Mouse (Mus musculus): ENCODE measurements around the gene Fkbp11. TPM values are rescaled to one million over a fixed set of nuclear protein-coding genes. Genes with fewer than 3 reads are reported as not detected.
A peak's percentile ranks its signal among the peaks of the same experiment; 100 is the strongest.

The Fkbp11 gene
- polyA plus RNA-seq, 1 experiment: 4.7 TPM

DNA sequence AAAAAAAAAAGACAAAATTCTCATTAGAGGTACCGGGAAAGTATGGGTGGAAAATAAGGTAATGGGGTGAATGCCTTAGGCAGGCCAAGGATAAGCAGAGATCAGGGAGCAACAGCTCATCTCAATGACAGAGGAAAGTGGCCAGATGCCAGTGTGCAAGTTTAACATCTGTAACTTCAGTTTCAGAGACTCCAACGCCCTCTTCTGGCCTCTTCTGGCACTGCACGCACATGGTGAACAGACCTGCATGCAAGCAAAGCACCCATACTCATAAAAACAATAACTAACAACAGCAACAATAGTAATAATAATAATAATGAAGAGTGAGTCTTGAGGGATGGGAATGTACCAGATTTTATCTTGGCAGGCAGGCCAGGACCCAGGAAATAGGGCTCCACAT, 42.1 kb downstream of the Fkbp11 start:
- DNase-seq: no peak
- WGBS: 71% methylated on average over 3 of the region's 3 CpGs
- no peaks in the 10 kb centered on the region for H3K27me3 ChIP-seq (ENCODE audit: control insufficient read depth, insufficient read depth, low read length)

DNA sequence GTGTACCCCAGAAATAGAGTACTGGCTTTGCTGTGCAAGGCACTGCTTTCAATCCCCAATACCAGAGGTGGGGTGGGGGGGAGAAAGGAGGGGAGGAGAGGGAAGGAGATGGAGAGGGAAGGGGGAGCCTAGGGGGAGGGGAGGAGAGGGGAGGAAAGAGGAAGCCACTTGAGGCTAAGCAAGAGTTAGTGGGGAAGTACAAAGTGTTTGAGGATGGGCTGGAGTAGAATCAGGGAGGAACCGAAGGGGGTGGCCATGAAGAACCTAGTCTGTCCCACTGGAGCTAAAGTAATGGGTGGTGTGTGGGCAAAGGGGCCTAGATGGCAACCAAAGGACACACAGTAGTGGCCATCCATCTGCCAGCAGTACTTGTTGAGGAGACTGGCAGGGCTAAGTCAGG, 44.3 kb downstream of the Fkbp11 start:
- no peak for DNase-seq
- no peaks in the 10 kb centered on the region for H3K27me3 ChIP-seq (ENCODE audit: control insufficient read depth, insufficient read depth, low read length)
- no peak overlapping the region for H3K27ac ChIP-seq (ENCODE audit: insufficient read depth, low read length)
- WGBS: 86% methylated on average over 1 of the region's 1 CpGs
- no peaks in the 10 kb centered on the region for H3K4me1 ChIP-seq (ENCODE audit: control insufficient read depth, insufficient read depth, low read length)
- H3K4me3 ChIP-seq (replicated peaks; ENCODE audit: insufficient read depth, low read depth, low read length): no peak overlapping the region
- TF ChIP-seq POLR2A (IDR thresholded peaks at IDR 0.05; ENCODE audit: borderline replicate concordance, insufficient read depth, low read length) (no peak), CTCF (IDR thresholded peaks at IDR 0.05; ENCODE audit: borderline replicate concordance, insufficient read depth, low read depth, low read length) (no peak)

More for the DNA sequence above, 42.1 kb downstream of the Fkbp11 start:
- TF ChIP-seq CTCF (IDR thresholded peaks at IDR 0.05; ENCODE audit: borderline replicate concordance, insufficient read depth, low read depth, low read length) (0 out of 2 replicates have a peak, but pooled peaks have one; percentile 4), POLR2A (IDR thresholded peaks at IDR 0.05; ENCODE audit: borderline replicate concordance, insufficient read depth, low read length) (no peak)
- Histone ChIP-seq H3K4me3 (replicated peaks; ENCODE audit: insufficient read depth, low read depth, low read length) (no peak overlapping the region), H3K4me1 (ENCODE audit: control insufficient read depth, insufficient read depth, low read length) (no peaks in the 10 kb centered on the region), H3K27ac (ENCODE audit: insufficient read depth, low read length) (no peak overlapping the region)

DNA sequence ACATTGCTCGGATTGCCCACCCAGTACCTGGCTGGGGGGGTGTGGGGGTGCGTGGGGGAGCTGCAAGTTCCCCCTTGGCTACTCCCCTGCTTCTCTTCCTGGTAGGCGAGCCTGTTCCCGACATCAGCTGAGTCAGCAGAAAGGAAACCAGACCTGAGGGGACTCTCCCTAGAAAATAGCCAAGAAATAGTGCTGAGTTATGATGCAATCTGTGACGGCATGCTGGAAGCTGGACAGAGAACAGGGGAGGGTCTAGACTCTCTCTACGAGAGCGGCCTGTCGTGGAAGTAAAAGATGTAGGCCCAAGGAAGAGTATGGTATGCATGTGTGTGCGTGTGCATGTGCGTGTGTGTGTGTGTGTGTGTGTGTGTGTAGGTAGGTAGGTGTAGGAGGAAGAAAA, 44.8 kb downstream of the Fkbp11 start:
- Histone ChIP-seq H3K27ac (ENCODE audit: insufficient read depth, low read length) (no peak overlapping the region), H3K4me3 (replicated peaks; ENCODE audit: insufficient read depth, low read depth, low read length) (no peak overlapping the region), H3K4me1 (ENCODE audit: control insufficient read depth, insufficient read depth, low read length) (peaks cover under 1% of the 10 kb centered on the region; the same call in 1 of the 2 replicates), H3K27me3 (ENCODE audit: control insufficient read depth, insufficient read depth, low read length) (no peaks in the 10 kb centered on the region)
- 71% methylated on average over 10 of the region's 10 CpGs for WGBS
- no peak for TF ChIP-seq CTCF (IDR thresholded peaks at IDR 0.05; ENCODE audit: borderline replicate concordance, insufficient read depth, low read depth, low read length)
- no peak for TF ChIP-seq POLR2A (IDR thresholded peaks at IDR 0.05; ENCODE audit: borderline replicate concordance, insufficient read depth, low read length)
- DNase-seq: no peak

- H3K27ac ChIP-seq (ENCODE audit: insufficient read depth, low read length): no peak overlapping the region
- no peaks in the 10 kb centered on the region for H3K27me3 ChIP-seq (ENCODE audit: control insufficient read depth, insufficient read depth, low read length)
- 88% methylated on average over 7 of the region's 7 CpGs for WGBS
- no peak for TF ChIP-seq CTCF (IDR thresholded peaks at IDR 0.05; ENCODE audit: borderline replicate concordance, insufficient read depth, low read depth, low read length)
- no peak for TF ChIP-seq POLR2A (IDR thresholded peaks at IDR 0.05; ENCODE audit: borderline replicate concordance, insufficient read depth, low read length)
- no peak overlapping the region for H3K4me3 ChIP-seq (replicated peaks; ENCODE audit: insufficient read depth, low read depth, low read length)
- peaks cover 4% of the 10 kb centered on the region; the same call in 1 of the 2 replicates for H3K4me1 ChIP-seq (ENCODE audit: control insufficient read depth, insufficient read depth, low read length)
- no peak for DNase-seq
These were observed 46.4 kb downstream of the Fkbp11 start for GRCm38 (mm10) chr15:98681633-98682032.

DNA sequence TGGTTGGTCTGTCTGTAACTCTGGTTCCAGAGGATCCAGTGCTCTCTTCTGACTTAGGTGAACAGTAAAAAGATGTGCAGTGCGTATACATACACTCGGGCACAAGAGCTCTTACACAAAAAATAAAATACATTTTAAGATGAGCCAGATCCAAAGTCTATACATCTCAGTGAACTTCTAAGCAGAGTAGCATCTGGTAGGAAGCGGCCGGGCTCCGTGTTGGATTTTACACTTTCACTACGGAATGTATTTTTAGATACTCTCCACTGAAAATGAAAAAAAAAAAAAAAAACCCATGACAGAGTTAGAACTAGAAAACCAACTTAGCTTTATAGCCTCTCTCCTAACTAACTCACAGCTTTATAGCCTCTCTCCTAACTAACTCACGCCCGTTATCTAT, 47.3 kb downstream of the Fkbp11 start:
- DNase-seq: no peak
- Histone ChIP-seq H3K27ac (ENCODE audit: insufficient read depth, low read length) (no peak overlapping the region), H3K4me3 (replicated peaks; ENCODE audit: insufficient read depth, low read depth, low read length) (no peak overlapping the region), H3K27me3 (ENCODE audit: control insufficient read depth, insufficient read depth, low read length) (no peaks in the 10 kb centered on the region), H3K4me1 (ENCODE audit: control insufficient read depth, insufficient read depth, low read length) (peaks cover 4% of the 10 kb centered on the region; the same call in 1 of the 2 replicates)
- TF ChIP-seq CTCF (IDR thresholded peaks at IDR 0.05; ENCODE audit: borderline replicate concordance, insufficient read depth, low read depth, low read length) (no peak), POLR2A (IDR thresholded peaks at IDR 0.05; ENCODE audit: borderline replicate concordance, insufficient read depth, low read length) (no peak)
- 92% methylated on average over 8 of the region's 8 CpGs for WGBS

- no peak overlapping the region for H3K4me3 ChIP-seq (replicated peaks; ENCODE audit: insufficient read depth, low read depth, low read length)
- 36% methylated on average over 7 of the region's 7 CpGs for WGBS
- peak; percentile 32 to 43 for DNase-seq
- no peak overlapping the region for H3K27ac ChIP-seq (ENCODE audit: insufficient read depth, low read length)
- no peaks in the 10 kb centered on the region for H3K27me3 ChIP-seq (ENCODE audit: control insufficient read depth, insufficient read depth, low read length)
- TF ChIP-seq CTCF (IDR thresholded peaks at IDR 0.05; ENCODE audit: borderline replicate concordance, insufficient read depth, low read depth, low read length): no peak
- TF ChIP-seq POLR2A (IDR thresholded peaks at IDR 0.05; ENCODE audit: borderline replicate concordance, insufficient read depth, low read length): no peak
- peaks cover 4% of the 10 kb centered on the region; the same call in 1 of the 2 replicates for H3K4me1 ChIP-seq (ENCODE audit: control insufficient read depth, insufficient read depth, low read length)
These were observed 50.0 kb downstream of the Fkbp11 start for GRCm38 (mm10) chr15:98677977-98678376.

DNA sequence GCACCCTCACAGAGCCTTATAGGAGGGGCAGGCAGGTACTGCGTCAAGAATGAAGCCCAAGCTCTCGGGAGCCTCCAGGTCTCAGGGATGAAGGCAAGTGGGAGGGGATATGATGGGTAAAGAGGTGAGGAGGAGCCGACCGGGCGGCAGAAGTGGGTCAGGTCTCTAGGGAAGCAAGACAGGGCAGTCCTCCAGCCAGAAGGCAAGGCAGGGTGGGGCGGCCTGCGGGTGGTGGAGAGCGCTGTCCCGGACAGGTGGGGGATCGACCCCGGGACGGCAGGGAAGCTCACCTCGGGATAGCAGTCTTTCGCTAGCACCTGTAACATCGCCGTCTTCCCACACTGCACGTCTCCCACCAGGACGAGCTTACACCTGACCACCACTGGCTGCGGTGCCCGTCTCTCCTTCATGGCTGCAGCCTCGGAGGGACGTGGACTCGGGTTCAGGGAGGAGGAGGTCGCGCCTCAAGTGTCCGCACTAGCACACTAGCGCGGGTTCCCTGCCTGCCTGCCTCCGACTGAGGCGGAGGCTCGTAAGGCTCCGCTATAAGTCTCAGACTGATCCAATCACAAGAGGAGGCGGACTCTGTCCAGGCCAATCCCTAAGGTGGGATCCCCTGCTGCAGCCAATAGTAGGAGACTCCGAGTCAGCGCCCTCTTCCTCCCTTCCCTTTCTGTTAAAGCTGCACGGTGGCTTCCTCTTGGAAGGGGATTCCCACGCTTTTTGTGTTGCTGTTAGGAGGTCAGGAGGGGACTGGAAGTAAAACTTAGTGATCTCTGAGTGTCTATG, 50.9 kb downstream of the Fkbp11 start, which contains the start of gene Rnd1:
TSS of gene Rnd1 (minus strand) at position 522 of the 789 bp plus-strand sequence.
- TF ChIP-seq CTCF (IDR thresholded peaks at IDR 0.05; ENCODE audit: borderline replicate concordance, insufficient read depth, low read depth, low read length) (no peak), POLR2A (IDR thresholded peaks at IDR 0.05; ENCODE audit: borderline replicate concordance, insufficient read depth, low read length) (peak; percentile 100)
- Histone ChIP-seq H3K27ac (ENCODE audit: insufficient read depth, low read length) (peak within 1 kb of the TSS; percentile 52; the same call in 1 of the 2 replicates), H3K4me3 (replicated peaks; ENCODE audit: insufficient read depth, low read depth, low read length) (peak within 1 kb of the TSS; percentile 91), H3K27me3 (ENCODE audit: control insufficient read depth, insufficient read depth, low read length) (no peaks in the 10 kb centered on the region), H3K4me1 (ENCODE audit: control insufficient read depth, insufficient read depth, low read length) (peaks cover 4% of the 10 kb centered on the region; the same call in 1 of the 2 replicates)
- DNase-seq: peak; percentile 95
- WGBS: under 1% methylated on average over 37 of the region's 37 CpGs

- Histone ChIP-seq H3K4me1 (ENCODE audit: control insufficient read depth, insufficient read depth, low read length) (peaks cover 4% of the 10 kb centered on the region; the same call in 1 of the 2 replicates), H3K27ac (ENCODE audit: insufficient read depth, low read length) (no peak overlapping the region), H3K4me3 (replicated peaks; ENCODE audit: insufficient read depth, low read depth, low read length) (peak overlapping the region; percentile 91), H3K27me3 (ENCODE audit: control insufficient read depth, insufficient read depth, low read length) (no peaks in the 10 kb centered on the region)
- DNase-seq: peak; percentile 65 to 69
- WGBS: 0% methylated on average over 9 of the region's 9 CpGs
- TF ChIP-seq POLR2A (IDR thresholded peaks at IDR 0.05; ENCODE audit: borderline replicate concordance, insufficient read depth, low read length) (no peak), CTCF (IDR thresholded peaks at IDR 0.05; ENCODE audit: borderline replicate concordance, insufficient read depth, low read depth, low read length) (no peak)
These were observed 51.5 kb downstream of the Fkbp11 start for GRCm38 (mm10) chr15:98676471-98676870.
